Mouse (Mus musculus) liver, postnatal 0 days (tissue): ENCODE measurements around the gene Tmem30a. TPM values are rescaled to one million over a fixed set of nuclear protein-coding genes. Genes with fewer than 3 reads are reported as not detected.

Experiments
- ATAC-seq: fragments of 200-750 bp; cut with Nextera tagmentation; 2 replicates; pipeline ENCODE4 v1.8.0; 2017; ENCODE audit warnings: mild to moderate bottlenecking, moderate library complexity
- DNase-seq: peaks from one replicate; pipeline ENCODE4 v3.0.0-alpha.2; 2016
- H3K27ac ChIP-seq: fragments of 300-500 bp; sonication (generic); 2 replicates; pipeline ENCODE4 v1.5.1; 2014; ENCODE audit warnings: antibody characterized with exemption, moderate library complexity, mild to moderate bottlenecking, low read depth
- H3K27me3 ChIP-seq: fragments of 300-500 bp; sonication (generic); 2 replicates; pipeline ENCODE4 v1.6.1; 2014; ENCODE audit warnings: low read length, control low read depth, mixed read lengths; ENCODE audit not compliant: insufficient read depth
- H3K36me3 ChIP-seq: fragments of 300-500 bp; sonication (generic); replicated peaks from 2 replicates; pipeline ENCODE4 v1.6.1; 2014; ENCODE audit warnings: mild to moderate bottlenecking, control low read depth, low read length, moderate library complexity, mixed read lengths; ENCODE audit not compliant: insufficient read depth
- H3K4me1 ChIP-seq: fragments of 300-500 bp; sonication (generic); 2 replicates; pipeline ENCODE4 v1.6.1; 2014; ENCODE audit warnings: antibody characterized with exemption, mild to moderate bottlenecking, control low read depth; ENCODE audit not compliant: insufficient read depth
- H3K4me2 ChIP-seq: fragments of 300-500 bp; sonication (generic); 2 replicates; pipeline ENCODE4 v1.6.1; 2014; ENCODE audit warnings: low read depth, mild to moderate bottlenecking, low read length, moderate library complexity, mixed read lengths
- H3K4me3 ChIP-seq: fragments of 300-500 bp; sonication (generic); 2 replicates; pipeline ENCODE4 v1.5.1; 2014; ENCODE audit warnings: low read depth, low read length
- H3K9ac ChIP-seq: fragments of 300-500 bp; sonication (generic); replicated peaks from 2 replicates; pipeline ENCODE4 v1.6.1; 2014; ENCODE audit warnings: mild to moderate bottlenecking, moderate library complexity
- H3K9me3 ChIP-seq: fragments of 300-500 bp; sonication (generic); 2 replicates; pipeline ENCODE4 v1.6.1; 2016; ENCODE audit warnings: mild to moderate bottlenecking, control low read depth, low read length, mixed read lengths
- CTCF ChIP-seq: sonication (generic); IDR thresholded peaks from 2 replicates; pipeline ENCODE4 v1.5.1; 2016; ENCODE audit warnings: antibody characterized with exemption, low read depth
- EP300 ChIP-seq: IDR thresholded peaks from 2 replicates; pipeline ENCODE4 v1.6.1; 2016; ENCODE audit warnings: antibody characterized with exemption, low read depth, mild to moderate bottlenecking
- WGBS: fragments of 180-500 bp; shearing (Covaris S2); extraction: QIAGEN DNeasy Blood & Tissue Kit; methylation state at CpG from one replicate; pipeline ENCODE4 v1.1.7; 2014; ENCODE audit not compliant: insufficient replicate concordance; 5-methylcytosine and 5-hydroxymethylcytosine counted together
- polyA plus RNA-seq: library from polyadenylated mRNA; unstranded; fragments of >200 nt; fragmentation: Nextera tagmentation; extraction: Ambion mirVana; gene quantifications from 2 replicates; pipeline ENCODE4 v1.2.1, GENCODE M21; 2015

Gene Tmem30a
- polyA plus RNA-seq, 1 experiment from 2014 or later, result 67.5 TPM

DNA sequence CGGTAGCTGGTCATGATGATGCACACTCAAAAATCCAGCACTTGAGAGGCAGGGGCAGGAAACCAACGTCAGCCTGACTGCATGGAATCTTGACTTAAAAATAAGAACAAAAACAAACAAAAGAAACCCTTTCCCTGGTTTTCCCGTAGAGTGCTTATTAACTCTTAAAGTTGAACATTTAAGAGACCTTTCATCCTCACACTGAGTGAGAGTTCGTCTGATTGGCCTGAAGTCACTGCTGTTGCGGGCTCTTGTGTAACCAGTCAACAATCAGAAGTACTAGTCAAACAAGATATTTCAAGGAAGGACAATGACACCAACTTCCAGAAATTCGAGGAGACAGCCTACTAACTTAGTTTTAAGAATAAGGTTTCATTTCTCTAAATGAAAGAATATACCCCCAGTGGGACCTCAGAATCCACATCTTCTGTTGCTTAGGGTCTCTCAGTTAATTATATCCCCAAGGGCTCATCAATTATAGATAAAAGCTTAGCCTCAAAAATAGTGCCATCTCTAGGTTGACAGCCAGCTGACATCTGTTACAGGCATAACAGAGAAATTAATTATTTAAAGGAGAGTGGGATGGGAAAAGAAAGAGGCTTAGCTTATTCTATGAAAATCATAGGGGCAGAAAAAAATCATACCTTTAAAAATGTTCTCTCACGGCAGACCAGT is 3.3 kb upstream of the Tmem30a start:
- H3K9ac ChIP-seq, result no peak overlapping the region
- no peak for ATAC-seq
- no peaks in the 10 kb centered on the region for H3K36me3 ChIP-seq
- 54% methylated on average over 7 of the region's 7 CpGs for WGBS
- no peak overlapping the region for H3K4me3 ChIP-seq
- H3K4me1 ChIP-seq, result peaks cover 17% of the 10 kb centered on the region
- peak overlapping the region; percentile 8; the same call in 1 of the 2 replicates for H3K4me2 ChIP-seq
- no peak overlapping the region; the same call in 1 of the 2 replicates for H3K27ac ChIP-seq
- no peaks in the 10 kb centered on the region for H3K9me3 ChIP-seq
- no peak for DNase-seq
- TF ChIP-seq EP300 (no peak), CTCF (no peak)
- no peaks in the 10 kb centered on the region for H3K27me3 ChIP-seq

DNA sequence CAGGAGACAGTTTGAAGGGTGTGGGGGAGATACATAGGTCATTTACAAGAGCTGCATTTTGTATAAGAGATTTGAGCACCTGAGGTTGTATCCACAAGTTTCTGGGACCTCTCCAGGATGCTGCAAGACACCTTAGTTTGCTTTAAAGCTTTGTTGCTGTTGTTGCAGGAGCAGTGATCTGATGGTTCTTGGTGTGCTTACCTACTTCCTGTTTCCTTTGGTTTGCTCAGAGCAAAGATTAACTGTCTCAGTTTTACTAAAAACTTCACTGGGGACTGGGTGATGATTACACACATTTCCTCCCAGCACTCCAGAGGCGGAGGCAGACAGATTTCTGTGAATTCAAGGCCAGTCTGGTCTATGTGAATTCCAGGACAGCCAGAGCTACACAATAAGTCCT is 1.8 kb upstream of the Tmem30a start:
- no peak for TF ChIP-seq CTCF
- TF ChIP-seq EP300, result no peak
- WGBS, result 38% methylated on average over 1 of the region's 1 CpGs
- Histone ChIP-seq H3K9ac (no peak overlapping the region), H3K9me3 (no peaks in the 10 kb centered on the region), H3K27ac (peak overlapping the region; percentile 44; the same call in 1 of the 2 replicates), H3K4me2 (no peak overlapping the region), H3K27me3 (no peaks in the 10 kb centered on the region), H3K4me1 (peaks cover 26% of the 10 kb centered on the region), H3K36me3 (no peaks in the 10 kb centered on the region), H3K4me3 (no peak overlapping the region)
- DNase-seq, result no peak
- ATAC-seq, result no peak

DNA sequence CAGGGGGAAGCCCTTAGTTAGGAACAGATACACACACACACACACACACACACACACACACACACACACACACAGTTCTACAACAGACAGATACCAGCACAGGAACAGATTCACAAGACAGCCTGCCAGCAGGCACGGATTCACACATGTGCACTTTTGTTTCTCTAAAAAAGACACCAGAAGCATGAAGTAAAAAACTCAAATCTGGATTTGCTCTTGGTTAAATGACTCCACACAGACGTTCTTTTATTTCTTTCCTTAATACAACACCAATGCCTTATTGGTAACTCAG is 7.6 kb downstream of the Tmem30a start:
- H3K36me3 ChIP-seq, result no peaks in the 10 kb centered on the region
- H3K9me3 ChIP-seq, result no peaks in the 10 kb centered on the region
- peak overlapping the region; percentile 51 for H3K4me2 ChIP-seq
- no peak overlapping the region for H3K9ac ChIP-seq
- ATAC-seq, result no peak
- H3K27ac ChIP-seq, result peak overlapping the region; percentile 71
- no peak overlapping the region for H3K4me3 ChIP-seq
- peaks cover 26% of the 10 kb centered on the region for H3K4me1 ChIP-seq
- no peaks in the 10 kb centered on the region for H3K27me3 ChIP-seq
- WGBS, result 49% methylated on average over 2 of the region's 2 CpGs
- no peak for DNase-seq
- TF ChIP-seq EP300, result no peak
- TF ChIP-seq CTCF, result no peak

DNA sequence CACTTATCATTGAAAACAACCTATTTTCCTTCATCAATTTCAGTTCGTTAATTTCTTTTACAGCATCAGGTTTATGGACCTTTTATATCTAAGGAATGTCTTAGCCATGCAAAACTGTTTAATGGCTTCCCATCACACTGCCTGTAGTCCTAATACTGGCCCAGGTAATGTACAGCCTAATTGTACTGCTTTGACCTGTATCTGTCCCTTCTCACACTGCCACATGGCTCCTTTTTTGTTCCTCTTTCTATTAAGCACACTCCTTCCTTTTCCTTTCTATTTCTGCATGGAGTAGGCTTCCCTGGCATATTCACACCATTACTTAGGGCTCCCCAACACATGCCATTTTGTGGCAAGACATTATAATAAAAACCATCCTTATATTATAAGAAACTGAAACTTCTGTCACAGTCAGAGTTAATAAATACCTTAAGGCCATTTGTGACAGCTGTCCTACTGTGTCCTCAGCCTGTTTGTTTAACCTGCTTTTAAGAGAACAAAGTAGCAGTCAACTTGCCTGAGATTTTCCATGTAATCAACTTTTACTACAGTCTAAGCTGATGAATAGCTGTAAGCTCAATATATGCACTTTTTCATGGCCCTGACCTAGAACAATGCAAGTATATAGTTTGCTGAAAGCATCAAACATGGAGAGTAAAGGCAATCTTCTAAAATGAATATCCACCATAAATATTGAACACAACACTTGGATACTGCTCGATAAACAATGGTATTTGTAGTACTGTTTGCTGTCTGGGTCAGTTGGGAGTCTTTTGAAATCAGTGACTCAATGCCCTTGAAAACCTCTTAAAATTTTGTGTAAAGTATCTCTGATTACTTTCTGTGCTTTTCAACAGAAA is 8.1 kb downstream of the Tmem30a start:
- no peaks in the 10 kb centered on the region for H3K9me3 ChIP-seq
- H3K4me1 ChIP-seq, result peaks cover 23% of the 10 kb centered on the region
- H3K27me3 ChIP-seq, result no peaks in the 10 kb centered on the region
- DNase-seq, result no peak
- peak; percentile 80 for ATAC-seq
- H3K27ac ChIP-seq, result peak overlapping the region; percentile 71
- no peaks in the 10 kb centered on the region for H3K36me3 ChIP-seq
- no peak for TF ChIP-seq CTCF
- no peak for TF ChIP-seq EP300
- H3K9ac ChIP-seq, result no peak overlapping the region
- H3K4me3 ChIP-seq, result no peak overlapping the region
- peak overlapping the region; percentile 51 for H3K4me2 ChIP-seq
- WGBS, result 63% methylated on average over 2 of the region's 2 CpGs

DNA sequence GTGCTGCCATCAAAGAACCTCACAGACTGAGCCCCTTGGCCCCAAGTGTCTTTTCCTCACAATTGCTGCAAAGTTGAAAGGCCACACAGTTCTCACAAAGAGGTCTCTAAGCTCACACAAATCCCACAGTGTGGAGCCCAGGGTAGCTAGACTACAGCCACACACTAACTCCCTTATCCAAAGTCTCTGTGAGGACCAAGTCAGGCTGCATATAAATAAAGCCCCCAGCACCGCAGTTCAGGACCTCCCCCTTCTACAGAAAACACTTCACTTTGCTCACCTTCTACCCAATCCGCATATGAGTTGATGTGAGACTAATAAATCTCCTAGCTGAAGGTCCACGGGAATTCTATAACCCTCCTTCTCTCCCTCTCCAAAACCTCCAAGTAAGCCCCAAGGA is 8.9 kb downstream of the Tmem30a start:
- H3K4me1 ChIP-seq, result peaks cover 21% of the 10 kb centered on the region
- H3K27me3 ChIP-seq, result no peaks in the 10 kb centered on the region
- ATAC-seq (no peak), DNase-seq (no peak)
- H3K9ac ChIP-seq, result no peak overlapping the region
- no peak overlapping the region for H3K4me3 ChIP-seq
- peak overlapping the region; percentile 71; the same call in 1 of the 2 replicates for H3K27ac ChIP-seq
- H3K9me3 ChIP-seq, result no peaks in the 10 kb centered on the region
- 66% methylated on average over 3 of the region's 3 CpGs for WGBS
- H3K4me2 ChIP-seq, result peak overlapping the region; percentile 51; the same call in 1 of the 2 replicates
- H3K36me3 ChIP-seq, result no peaks in the 10 kb centered on the region
- no peak for TF ChIP-seq CTCF
- TF ChIP-seq EP300, result no peak

DNA sequence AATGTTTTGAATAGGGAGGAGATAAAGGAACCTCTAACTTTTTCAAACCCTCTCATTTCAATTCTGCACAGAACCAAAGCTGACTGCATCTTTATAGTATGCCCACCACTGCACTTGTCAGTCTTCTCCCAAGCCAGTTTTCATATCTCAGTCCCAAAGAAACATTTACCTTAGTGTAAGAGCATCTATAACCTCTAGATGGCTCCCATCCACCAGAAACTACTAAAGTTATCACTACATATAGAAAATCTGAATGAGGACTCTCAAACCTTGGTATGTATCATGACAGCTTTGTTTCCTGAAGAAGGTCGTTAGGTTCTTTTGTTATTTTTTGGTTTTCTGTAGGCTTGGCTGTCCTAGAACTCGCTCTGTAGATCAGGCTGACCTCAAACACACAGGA is 14.0 kb downstream of the Tmem30a start:
- H3K4me2 ChIP-seq, result no peak overlapping the region
- 62% methylated on average over 2 of the region's 2 CpGs for WGBS
- TF ChIP-seq EP300, result no peak
- TF ChIP-seq CTCF, result peak; percentile 53
- no peak overlapping the region for H3K27ac ChIP-seq
- H3K36me3 ChIP-seq, result peaks cover 15% of the 10 kb centered on the region
- DNase-seq (no peak), ATAC-seq (no peak)
- H3K4me1 ChIP-seq, result peaks cover 3% of the 10 kb centered on the region; the same call in 1 of the 2 replicates
- no peak overlapping the region for H3K4me3 ChIP-seq
- H3K9me3 ChIP-seq, result no peaks in the 10 kb centered on the region
- no peak overlapping the region for H3K9ac ChIP-seq
- no peaks in the 10 kb centered on the region for H3K27me3 ChIP-seq
